Mouse (Mus musculus): ENCODE results near the gene Tkt.

DNA sequence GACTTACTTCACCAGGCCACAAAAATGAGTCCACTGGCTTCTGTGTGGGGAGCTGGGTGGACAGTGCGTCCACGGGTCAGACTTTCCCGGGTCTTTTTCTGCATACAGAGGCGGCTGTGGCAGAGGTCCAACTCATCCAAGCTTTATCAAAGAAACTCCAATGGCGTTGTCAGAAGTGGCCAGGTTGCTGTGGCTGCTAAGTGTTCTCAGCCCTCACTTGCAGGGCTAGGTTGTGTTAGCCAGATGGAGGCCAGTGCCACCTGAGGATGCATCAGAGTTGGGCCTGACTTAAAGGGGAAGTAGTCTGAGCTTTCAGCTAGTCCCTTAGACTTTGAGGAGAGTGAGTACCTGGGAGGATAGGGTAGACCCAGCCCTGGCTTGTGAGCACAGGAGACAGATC, 3.4 kb downstream of the Tkt start:
- no peak for TF ChIP-seq POLR2A (IDR thresholded peaks at IDR 0.05; ENCODE audit: extremely low read depth, insufficient read depth, low read length)
- no peak for TF ChIP-seq CTCF (IDR thresholded peaks at IDR 0.05; ENCODE audit: low read depth, low read length)

Data from liver, adult 2 months (tissue).